Mouse (Mus musculus) MEL (cell line): Measurements from ENCODE around the gene Plxdc1. TPM values are rescaled to one million over a fixed set of nuclear protein-coding genes. Genes with fewer than 3 reads are reported as not detected.

ENCODE experiments used
- DNase-seq: peaks from one replicate; pipeline ENCODE4 v3.0.0; 2011; ENCODE audit warnings: low read depth, low spot score
- H3K27ac ChIP-seq: 2 replicates; pipeline ENCODE4 v1.5.1; 2012; ENCODE audit warnings: low read depth, mild to moderate bottlenecking, control low read depth, low read length, moderate library complexity; ENCODE audit not compliant: control insufficient read depth
- H3K27me3 ChIP-seq, 2 experiments: fragments of 150-350 bp in 1 of 2; sonication (generic) in 1 of 2; 2 replicates each; pipeline ENCODE4 v1.6.1; 2012; ENCODE audit warnings: low read length in 2 of 2, mild to moderate bottlenecking in 2 of 2, improper control_type of control experiment in 1 of 2, moderate library complexity in 1 of 2; ENCODE audit not compliant: insufficient read depth in 2 of 2, control insufficient read depth in 1 of 2
- H3K36me3 ChIP-seq, 2 experiments: 2 replicates each; pipeline ENCODE4 v1.6.1; 2012 to 2014; ENCODE audit warnings: low read length in 2 of 2, improper control_type of control experiment in 1 of 2, inconsistent platforms in 1 of 2, mild to moderate bottlenecking in 1 of 2; ENCODE audit not compliant: insufficient read depth in 2 of 2, control insufficient read depth in 1 of 2
- H3K4me1 ChIP-seq, 2 experiments: fragments of 150-350 bp in 1 of 2; sonication (generic) in 1 of 2; 2 replicates each; pipeline ENCODE4 v1.6.1; 2012; ENCODE audit warnings: low read length in 2 of 2, improper control_type of control experiment in 1 of 2, mild to moderate bottlenecking in 1 of 2; ENCODE audit not compliant: insufficient read depth in 2 of 2, control insufficient read depth in 1 of 2
- H3K4me3 ChIP-seq, 2 experiments: fragments of 150-350 bp in 1 of 2; sonication (generic) in 1 of 2; 2 replicates each; pipeline ENCODE4 v1.5.1; 2012; ENCODE audit warnings: low read depth in 2 of 2, low read length in 2 of 2, mild to moderate bottlenecking in 2 of 2, moderate library complexity in 2 of 2, control low read depth in 1 of 2, improper control_type of control experiment in 1 of 2; ENCODE audit not compliant: control insufficient read depth in 1 of 2, insufficient read depth in 1 of 2
- H3K79me2 ChIP-seq: 2 replicates; pipeline ENCODE4 v1.6.1; 2012; ENCODE audit warnings: mild to moderate bottlenecking, low read length, moderate library complexity; ENCODE audit not compliant: control insufficient read depth, poor library complexity, insufficient read depth
- H3K9ac ChIP-seq: 2 replicates; pipeline ENCODE4 v1.6.1; 2012; ENCODE audit warnings: low read depth, mild to moderate bottlenecking, control low read depth, low read length, moderate library complexity; ENCODE audit not compliant: control insufficient read depth, poor library complexity, severe bottlenecking
- H3K9me3 ChIP-seq: fragments of 150-350 bp; sonication (generic); replicated peaks from 2 replicates; pipeline ENCODE4 v1.6.1; 2012; ENCODE audit warnings: mild to moderate bottlenecking, low read length, improper control_type of control experiment, moderate library complexity; ENCODE audit not compliant: insufficient read depth
- BHLHE40 ChIP-seq: IDR thresholded peaks from 2 replicates; pipeline ENCODE4 v1.6.1; 2012; ENCODE audit warnings: low read depth, mild to moderate bottlenecking, inconsistent platforms, low read length, improper control_type of control experiment, borderline replicate concordance
- CHD1 ChIP-seq: IDR thresholded peaks from 2 replicates; pipeline ENCODE4 v1.6.1; 2012; ENCODE audit warnings: low read depth, mild to moderate bottlenecking, inconsistent platforms, low read length, improper control_type of control experiment
- CHD2 ChIP-seq: IDR thresholded peaks from 2 replicates; pipeline ENCODE4 v1.6.1; 2011; ENCODE audit warnings: low read length, improper control_type of control experiment
- CTCF ChIP-seq, 3 experiments: IDR thresholded peaks in 2 of 3; conservative IDR thresholded peaks in 1 of 3; 2 replicates each; pipeline ENCODE4 v1.5.1; 2011 to 2012; ENCODE audit warnings: low read length in 3 of 3, low read depth in 2 of 3, mild to moderate bottlenecking in 2 of 3, improper control_type of control experiment in 1 of 3, inconsistent platforms in 1 of 3, mixed read lengths in 1 of 3, moderate library complexity in 1 of 3; ENCODE audit not compliant: control insufficient read depth in 1 of 3, insufficient read depth in 1 of 3, poor library complexity in 1 of 3, severe bottlenecking in 1 of 3
- E2F4 ChIP-seq: IDR thresholded peaks from 2 replicates; pipeline ENCODE4 v1.6.1; 2011; ENCODE audit warnings: low read depth, low read length, improper control_type of control experiment, borderline replicate concordance
- ELF1 ChIP-seq: IDR thresholded peaks from 2 replicates; pipeline ENCODE4 v1.6.1; 2014; ENCODE audit warnings: low read depth, mild to moderate bottlenecking, inconsistent platforms, low read length, improper control_type of control experiment, moderate library complexity
- EP300 ChIP-seq, 2 experiments: IDR thresholded peaks; 2 replicates each; pipeline ENCODE4 v1.6.1; 2011; ENCODE audit warnings: improper control_type of control experiment in 2 of 2, low read length in 2 of 2, low read depth in 1 of 2, mild to moderate bottlenecking in 1 of 2
- ETS1 ChIP-seq: IDR thresholded peaks from 2 replicates; pipeline ENCODE4 v1.6.1; 2012; ENCODE audit warnings: low read depth, mild to moderate bottlenecking, inconsistent platforms, low read length, improper control_type of control experiment, moderate library complexity
- GATA1 ChIP-seq: IDR thresholded peaks from 2 replicates; pipeline ENCODE4 v1.6.1; 2011; ENCODE audit warnings: low read depth, low read length, improper control_type of control experiment
- HCFC1 ChIP-seq: IDR thresholded peaks from 2 replicates; pipeline ENCODE4 v1.6.1; 2012; ENCODE audit warnings: low read depth, mild to moderate bottlenecking, inconsistent platforms, low read length, improper control_type of control experiment, moderate library complexity
- JUND ChIP-seq: IDR thresholded peaks from 2 replicates; pipeline ENCODE4 v1.6.1; 2011; ENCODE audit warnings: low read depth, mild to moderate bottlenecking, improper control_type of control experiment, low read length
- MAFK ChIP-seq: IDR thresholded peaks from 2 replicates; pipeline ENCODE4 v1.6.1; 2011; ENCODE audit warnings: low read depth, mild to moderate bottlenecking, low read length, improper control_type of control experiment, borderline replicate concordance
- MAX ChIP-seq: IDR thresholded peaks from 2 replicates; pipeline ENCODE4 v1.6.1; 2011; ENCODE audit warnings: low read length, improper control_type of control experiment
- MAZ ChIP-seq: IDR thresholded peaks from 2 replicates; pipeline ENCODE4 v1.6.1; 2012; ENCODE audit warnings: low read depth, mild to moderate bottlenecking, inconsistent platforms, low read length, improper control_type of control experiment
- MEF2A ChIP-seq: IDR thresholded peaks from 2 replicates; pipeline ENCODE4 v1.6.1; 2014; ENCODE audit warnings: low read depth, mild to moderate bottlenecking, inconsistent platforms, low read length, improper control_type of control experiment; ENCODE audit not compliant: poor library complexity, insufficient replicate concordance, severe bottlenecking; ENCODE audit errors: extremely low read depth
- MXI1 ChIP-seq: IDR thresholded peaks from 2 replicates; pipeline ENCODE4 v1.6.1; 2011; ENCODE audit warnings: mild to moderate bottlenecking, low read depth, low read length, improper control_type of control experiment
- MYC ChIP-seq: IDR thresholded peaks from 2 replicates; pipeline ENCODE4 v1.6.1; 2011; ENCODE audit warnings: low read depth, mild to moderate bottlenecking, low read length, improper control_type of control experiment, moderate library complexity
- NELFE ChIP-seq: IDR thresholded peaks from 2 replicates; pipeline ENCODE4 v1.6.1; 2011; ENCODE audit warnings: low read depth, low read length, improper control_type of control experiment
- NRF1 ChIP-seq: IDR thresholded peaks from 2 replicates; pipeline ENCODE4 v1.6.1; 2014; ENCODE audit warnings: low read depth, mild to moderate bottlenecking, inconsistent platforms, low read length, improper control_type of control experiment, moderate library complexity; ENCODE audit not compliant: poor library complexity, insufficient read depth, severe bottlenecking
- POLR2A ChIP-seq, 2 experiments: IDR thresholded peaks; 2 replicates each; pipeline ENCODE4 v1.6.1; 2011 to 2012; ENCODE audit warnings: low read length in 2 of 2, mild to moderate bottlenecking in 2 of 2, control low read depth in 1 of 2, improper control_type of control experiment in 1 of 2, low read depth in 1 of 2, moderate library complexity in 1 of 2; ENCODE audit not compliant: control insufficient read depth in 1 of 2, insufficient read depth in 1 of 2, poor library complexity in 1 of 2
- POLR2AphosphoS2 ChIP-seq: IDR thresholded peaks from 2 replicates; pipeline ENCODE4 v1.6.1; 2011; ENCODE audit warnings: low read length, improper control_type of control experiment
- POLR2AphosphoS5 ChIP-seq: IDR thresholded peaks from 2 replicates; pipeline ENCODE4 v1.6.1; 2012; ENCODE audit warnings: low read depth, borderline replicate concordance, mild to moderate bottlenecking, inconsistent platforms, low read length, moderate library complexity, mixed read lengths
- RAD21 ChIP-seq: IDR thresholded peaks from 2 replicates; pipeline ENCODE4 v1.6.1; 2011; ENCODE audit warnings: mild to moderate bottlenecking, low read depth, low read length, improper control_type of control experiment
- RCOR1 ChIP-seq: IDR thresholded peaks from 2 replicates; pipeline ENCODE4 v1.6.1; 2012; ENCODE audit warnings: low read depth, mild to moderate bottlenecking, inconsistent platforms, low read length, improper control_type of control experiment
- SMC3 ChIP-seq: IDR thresholded peaks from 2 replicates; pipeline ENCODE4 v1.6.1; 2011; ENCODE audit warnings: low read depth, low read length, improper control_type of control experiment
- TAL1 ChIP-seq: IDR thresholded peaks from 2 replicates; pipeline ENCODE4 v1.6.1; 2012; ENCODE audit warnings: mild to moderate bottlenecking, inconsistent platforms, low read length, moderate library complexity, mixed read lengths
- TBP ChIP-seq: IDR thresholded peaks from 2 replicates; pipeline ENCODE4 v1.8.0; 2011; ENCODE audit warnings: low read depth, low read length, improper control_type of control experiment
- UBTF ChIP-seq: IDR thresholded peaks from 2 replicates; pipeline ENCODE4 v1.6.1; 2012; ENCODE audit warnings: low read depth, mild to moderate bottlenecking, inconsistent platforms, low read length, improper control_type of control experiment, moderate library complexity, borderline replicate concordance; ENCODE audit not compliant: insufficient read depth
- ZC3H11A ChIP-seq: IDR thresholded peaks from 2 replicates; pipeline ENCODE4 v1.6.1; 2012; ENCODE audit warnings: low read depth, mild to moderate bottlenecking, inconsistent platforms, low read length, improper control_type of control experiment
- ZKSCAN1 ChIP-seq: IDR thresholded peaks from 2 replicates; pipeline ENCODE4 v1.6.1; 2012; ENCODE audit warnings: low read depth, mild to moderate bottlenecking, inconsistent platforms, low read length, improper control_type of control experiment, moderate library complexity
- ZMIZ1 ChIP-seq: IDR thresholded peaks from 2 replicates; pipeline ENCODE4 v1.6.1; 2012; ENCODE audit warnings: low read depth, mild to moderate bottlenecking, inconsistent platforms, low read length, improper control_type of control experiment, moderate library complexity
- ZNF384 ChIP-seq: IDR thresholded peaks from 2 replicates; pipeline ENCODE4 v1.6.1; 2012; ENCODE audit warnings: low read depth, mild to moderate bottlenecking, inconsistent platforms, low read length, improper control_type of control experiment
- polyA plus RNA-seq, 2 experiments: library from polyadenylated mRNA; stranded (reverse) in 1 of 2; unstranded in 1 of 2; fragments of >175 nt in 1 of 2; fragments of >200 nt in 1 of 2; gene quantifications; 2 replicates each; pipeline versions ENCODE4 v1.2.1 to v1.2.4; 2012; ENCODE audit warnings: low replicate concordance in 2 of 2, low read depth in 1 of 2; ENCODE audit not compliant: insufficient read length in 2 of 2, insufficient read depth in 1 of 2, missing spikeins in 1 of 2
- total RNA-seq: library from RNA; depleted of rRNA; stranded (reverse); fragments of 300-350 nt; gene quantifications from 2 replicates; pipeline ENCODE4 v1.2.3, GENCODE M21; 2012

The Plxdc1 gene
- total and polyA plus RNA-seq, 3 experiments, result 13.1 to 24.5 TPM; not detected in 1

- H3K36me3 ChIP-seq, result 0 out of 4 replicates have a peak, but pooled peaks cover 0 to 2% of the 10 kb centered on the region in 2 experiments
- no peaks in the 10 kb centered on the region for H3K9me3 ChIP-seq
- H3K27ac ChIP-seq, result no peak overlapping the region
- TF ChIP-seq MAX (no peak), ELF1 (no peak), JUND (no peak), RAD21 (no peak), NRF1 (no peak)
- H3K9ac ChIP-seq, result no peak overlapping the region
- no peaks in the 10 kb centered on the region for H3K79me2 ChIP-seq
- DNase-seq, result no peak
- H3K4me1 ChIP-seq, result peaks cover 4 to 11% of the 10 kb centered on the region in 2 experiments; a peak in 3 of 4 replicates
- H3K4me3 ChIP-seq, result no peak overlapping the region
- no peaks in the 10 kb centered on the region for H3K27me3 ChIP-seq
Observed at GRCm38 (mm10) chr11:97970771-97971170, 15.5 kb downstream of the Plxdc1 start.

GRCm38 (mm10) chr11:97968385-97968784, 17.9 kb downstream of the Plxdc1 start:
- no peaks in the 10 kb centered on the region for H3K79me2 ChIP-seq
- H3K9ac ChIP-seq, result no peak overlapping the region
- no peak overlapping the region for H3K27ac ChIP-seq
- H3K4me1 ChIP-seq, result peaks cover 4 to 11% of the 10 kb centered on the region in 2 experiments; a peak in 3 of 4 replicates
- H3K4me3 ChIP-seq, result no peak overlapping the region
- no peaks in the 10 kb centered on the region for H3K9me3 ChIP-seq
- H3K36me3 ChIP-seq, result 0 out of 4 replicates have a peak, but pooled peaks cover 0 to 2% of the 10 kb centered on the region in 2 experiments
- DNase-seq, result no peak
- H3K27me3 ChIP-seq, result no peaks in the 10 kb centered on the region
- TF ChIP-seq ZMIZ1 (no peak), ELF1 (no peak), GATA1 (peak; percentile 52), POLR2AphosphoS2 (no peak), CHD1 (no peak), HCFC1 (no peak), UBTF (no peak), TAL1 (no peak), ZNF384 (no peak), MAZ (no peak), TBP (no peak), ZC3H11A (no peak), MXI1 (peak; percentile 23; the same call in 1 of the 2 replicates), POLR2AphosphoS5 (no peak), ZKSCAN1 (no peak), JUND (no peak), CTCF (IDR thresholded peaks at IDR 0.05 in 2 of 3, conservative IDR thresholded peaks at IDR 0.05 in 1 of 3; ENCODE audit: control insufficient read depth in 1 of 3, insufficient read depth in 1 of 3, low read depth in 2 of 3, low read length in 3 of 3, poor library complexity in 1 of 3, severe bottlenecking in 1 of 3) (no peak), SMC3 (no peak), CHD2 (no peak), POLR2A (IDR thresholded peaks at IDR 0.05; ENCODE audit: control insufficient read depth in 1 of 2, insufficient read depth in 1 of 2, low read depth in 1 of 2, low read length in 2 of 2, poor library complexity in 1 of 2) (no peak), MYC (no peak), ETS1 (peak; percentile 56), MAX (no peak), RCOR1 (peak; percentile 25; the same call in 1 of the 2 replicates), BHLHE40 (no peak), E2F4 (no peak), EP300 (IDR thresholded peaks at IDR 0.05; ENCODE audit: low read depth in 1 of 2, low read length in 2 of 2) (peak; percentile 25 to 48; a peak in 3 of 4 replicates), MAFK (no peak), NELFE (no peak), MEF2A (no peak)
